19 mouse cellular contexts compared by ENCODE assay signal in the genomic region with DNA sequence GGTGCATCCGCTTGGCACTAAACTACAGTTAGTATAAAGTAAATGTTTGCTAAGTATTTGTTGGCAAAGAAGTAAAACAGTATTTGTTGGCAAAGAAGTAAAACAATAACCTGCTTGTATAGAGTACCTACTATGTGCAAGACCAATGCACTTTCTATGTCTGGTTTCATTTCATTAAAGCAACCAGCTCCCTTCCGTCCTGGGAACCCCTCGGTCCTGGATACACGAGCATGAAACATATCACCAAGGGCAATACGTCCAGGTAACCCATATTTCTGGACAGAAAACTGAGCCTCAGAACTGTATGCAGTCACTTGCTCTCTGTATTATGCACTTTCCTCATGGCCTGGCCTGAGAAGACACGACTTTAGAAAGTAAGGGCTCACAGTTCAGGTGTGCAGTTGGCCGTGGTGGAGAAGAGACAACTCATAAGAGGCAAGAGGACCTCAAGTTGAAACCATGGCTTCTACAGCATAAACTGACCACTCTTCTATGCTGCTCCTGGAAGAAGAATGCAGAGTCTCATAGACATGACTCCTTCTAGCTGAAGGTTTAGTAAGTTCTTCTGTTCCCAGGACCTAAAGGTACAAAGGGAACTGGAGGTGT. TPM values are rescaled to one million over a fixed set of nuclear protein-coding genes. Genes with fewer than 3 reads are reported as not detected.
DNase-seq lines count a peak whose midpoint lies in the region; ATAC-seq and TF ChIP-seq lines count a peak whose summit lies in the region.
"Had no signal": no experiment of that assay in that cellular context is flagged by ENCODE, and none has a peak within 500 bp of the region (broad histone marks: within the 10 kb centered on the region; RNA-seq: fewer than 3 reads in every experiment).

No protein-coding gene starts in this region.

- no peak for ATAC-seq in embryonic facial prominence, embryonic 13.5 days (ENCODE audit: insufficient number of reproducible peaks, insufficient read depth, low FRiP score, low TSS enrichment, low read depth)
- no peak for ATAC-seq in heart, embryonic 12.5 days (ENCODE audit: insufficient number of reproducible peaks, low FRiP score)
- no peak for ATAC-seq in liver, embryonic 15.5 days (ENCODE audit: insufficient read depth)
- no peak for ATAC-seq in liver, embryonic 11.5 days (replicated peaks; ENCODE audit: low FRiP score)

- peaks cover 8% of the 10 kb centered on the region; the same call in 1 of the 2 replicates for H3K4me1 ChIP-seq in embryonic facial prominence, embryonic 13.5 days
- peaks cover 20% of the 10 kb centered on the region for H3K4me1 ChIP-seq in embryonic facial prominence, embryonic 10.5 days
- H3K4me1 ChIP-seq in heart, embryonic 12.5 days (replicated peaks) = peaks cover 10% of the 10 kb centered on the region
- peaks cover 2% of the 10 kb centered on the region; the same call in 1 of the 2 replicates for H3K4me1 ChIP-seq in heart, adult 2 months (ENCODE audit: control insufficient read depth, insufficient read depth, low read length)
- peaks cover 39% of the 10 kb centered on the region for H3K4me1 ChIP-seq in liver, embryonic 15.5 days (replicated peaks)
- peaks cover 10% of the 10 kb centered on the region for H3K4me1 ChIP-seq in liver, embryonic 11.5 days (replicated peaks; ENCODE audit: control insufficient read depth, insufficient read depth, low read length)

- 63% methylated on average over 7 of the region's 7 CpGs for WGBS in embryonic facial prominence, embryonic 13.5 days
- WGBS in embryonic facial prominence, embryonic 10.5 days = 69% methylated on average over 7 of the region's 7 CpGs
- WGBS in heart, embryonic 12.5 days = 60% methylated on average over 7 of the region's 7 CpGs
- WGBS in heart, adult 2 months = 52% methylated on average over 7 of the region's 7 CpGs
- 45% methylated on average over 7 of the region's 7 CpGs for WGBS in liver, embryonic 15.5 days (ENCODE audit: insufficient replicate concordance)
- WGBS in liver, embryonic 11.5 days = 60% methylated on average over 7 of the region's 7 CpGs

- TF ChIP-seq EP300 in heart, adult 2 months (IDR thresholded peaks at IDR 0.05; ENCODE audit: insufficient read depth, low read depth, low read length) = no peak

- intact Hi-C loops in heart, adult 2 months (cut with DNase I) = loop anchor here (1.0 to 5.0 kb wide), 2 partner anchors 172 to 189 kb away; no protein-coding TSS in a partner anchor

- H3K27me3 ChIP-seq in embryonic facial prominence, embryonic 13.5 days = no peaks in the 10 kb centered on the region
- no peaks in the 10 kb centered on the region for H3K27me3 ChIP-seq in embryonic facial prominence, embryonic 10.5 days (replicated peaks; ENCODE audit: low read depth, poor library complexity, severe bottlenecking)
- no peaks in the 10 kb centered on the region for H3K27me3 ChIP-seq in heart, embryonic 12.5 days (replicated peaks)
- H3K27me3 ChIP-seq in heart, adult 2 months (ENCODE audit: control insufficient read depth, insufficient read depth, low read length) = no peaks in the 10 kb centered on the region
- peaks cover 4% of the 10 kb centered on the region; the same call in 1 of the 2 replicates for H3K27me3 ChIP-seq in liver, embryonic 15.5 days
- H3K27me3 ChIP-seq in liver, embryonic 11.5 days (replicated peaks; ENCODE audit: control insufficient read depth, insufficient read depth, low read length) = no peaks in the 10 kb centered on the region
- H3K27me3 ChIP-seq: forebrain, embryonic 13.5 days; heart, embryonic 13.5 days had no signal

- peaks cover 5% of the 10 kb centered on the region; the same call in 1 of the 2 replicates for H3K9me3 ChIP-seq in embryonic facial prominence, embryonic 13.5 days
- no peaks in the 10 kb centered on the region for H3K9me3 ChIP-seq in embryonic facial prominence, embryonic 10.5 days
- 0 out of 2 replicates have a peak, but pooled peaks cover 6% of the 10 kb centered on the region for H3K9me3 ChIP-seq in heart, embryonic 12.5 days (replicated peaks)
- H3K9me3 ChIP-seq in liver, embryonic 15.5 days (replicated peaks) = no peaks in the 10 kb centered on the region
- no peaks in the 10 kb centered on the region for H3K9me3 ChIP-seq in liver, embryonic 11.5 days (ENCODE audit: control insufficient read depth, low read length)
- H3K9me3 ChIP-seq: forebrain, embryonic 10.5 days; forebrain, embryonic 13.5 days; G1E had no signal

- H3K4me2 ChIP-seq in embryonic facial prominence, embryonic 13.5 days = peak overlapping the region; percentile 59; the same call in 1 of the 2 replicates
- H3K4me2 ChIP-seq in heart, embryonic 12.5 days = peak overlapping the region; percentile 80; the same call in 1 of the 2 replicates
- H3K4me2 ChIP-seq in liver, embryonic 15.5 days = 0 out of 2 replicates have a peak overlapping the region, but pooled peaks have one; percentile 67
- H3K4me2 ChIP-seq in liver, embryonic 11.5 days = no peak overlapping the region

- no peaks in the 10 kb centered on the region for H3K36me3 ChIP-seq in embryonic facial prominence, embryonic 13.5 days
- H3K36me3 ChIP-seq in embryonic facial prominence, embryonic 10.5 days (replicated peaks) = no peaks in the 10 kb centered on the region
- H3K36me3 ChIP-seq in heart, embryonic 12.5 days = no peaks in the 10 kb centered on the region
- H3K36me3 ChIP-seq in heart, adult 2 months (ENCODE audit: control insufficient read depth, insufficient read depth, low read length) = no peaks in the 10 kb centered on the region
- H3K36me3 ChIP-seq in liver, embryonic 15.5 days (replicated peaks) = no peaks in the 10 kb centered on the region
- no peaks in the 10 kb centered on the region for H3K36me3 ChIP-seq in liver, embryonic 11.5 days (ENCODE audit: control insufficient read depth, insufficient read depth, low read length)
- H3K36me3 ChIP-seq: forebrain, embryonic 10.5 days; G1E; heart, embryonic 13.5 days had no signal

- H3K4me3 ChIP-seq in embryonic facial prominence, embryonic 13.5 days = no peak overlapping the region
- no peak overlapping the region for H3K4me3 ChIP-seq in embryonic facial prominence, embryonic 10.5 days
- H3K4me3 ChIP-seq in heart, embryonic 12.5 days = no peak overlapping the region; the same call in 1 of the 2 replicates
- no peak overlapping the region for H3K4me3 ChIP-seq in heart, adult 2 months
- no peak overlapping the region for H3K4me3 ChIP-seq in liver, embryonic 15.5 days (replicated peaks)
- no peak overlapping the region; the same call in 1 of the 2 replicates for H3K4me3 ChIP-seq in liver, embryonic 11.5 days (ENCODE audit: low read depth, low read length)

- no peak for TF ChIP-seq CTCF in heart, adult 2 months (IDR thresholded peaks at IDR 0.05)

- H3K79me2 ChIP-seq in heart, adult 2 months (replicated peaks; ENCODE audit: control insufficient read depth, insufficient read depth, low read length) = no peaks in the 10 kb centered on the region

- no peak overlapping the region for H3K9ac ChIP-seq in embryonic facial prominence, embryonic 13.5 days
- H3K9ac ChIP-seq in heart, embryonic 12.5 days = no peak overlapping the region
- no peak overlapping the region for H3K9ac ChIP-seq in heart, adult 2 months (ENCODE audit: low read depth, low read length)
- H3K9ac ChIP-seq in liver, embryonic 15.5 days = no peak overlapping the region
- H3K9ac ChIP-seq in liver, embryonic 11.5 days (ENCODE audit: low read depth, low read length) = no peak overlapping the region
- H3K9ac ChIP-seq: forebrain, embryonic 13.5 days; hindbrain, embryonic 14.5 days had no signal

- no peak for DNase-seq in embryonic facial prominence, embryonic 10.5 days (ENCODE audit: low spot score)
- DNase-seq in heart, adult 2 months = no peak
- no peak for DNase-seq in liver, embryonic 11.5 days (ENCODE audit: low spot score)

- H3K27ac ChIP-seq in embryonic facial prominence, embryonic 13.5 days = no peak overlapping the region
- H3K27ac ChIP-seq in embryonic facial prominence, embryonic 10.5 days (replicated peaks) = no peak overlapping the region
- H3K27ac ChIP-seq in heart, embryonic 12.5 days (ENCODE audit: poor library complexity, severe bottlenecking) = no peak overlapping the region
- H3K27ac ChIP-seq in heart, adult 2 months = no peak overlapping the region
- H3K27ac ChIP-seq in liver, embryonic 15.5 days (replicated peaks) = no peak overlapping the region
- no peak overlapping the region for H3K27ac ChIP-seq in liver, embryonic 11.5 days (ENCODE audit: low read depth, low read length)
- H3K27ac ChIP-seq: forebrain, embryonic 10.5 days; forebrain, embryonic 13.5 days; heart, embryonic 13.5 days; hindbrain, embryonic 14.5 days; hindbrain, postnatal 0 days had no signal

- TF ChIP-seq POLR2A in heart, adult 2 months (IDR thresholded peaks at IDR 0.05; ENCODE audit: insufficient read depth, low read depth, low read length) = no peak

RNA-seq across cellular contexts. Expression of gene Slc15a1, which starts 53.5 kb away (rescaled TPM):
- 0.08 and 0.45 TPM in 2 replicates for polyA plus RNA-seq in embryonic facial prominence, embryonic 13.5 days (2015; fragmentation: Nextera tagmentation; extraction: Ambion mirVana)
- 0.05 TPM in 1 of 2 replicates, not detected in the other for polyA plus RNA-seq in embryonic facial prominence, embryonic 10.5 days (2016; fragmentation: Nextera tagmentation; extraction: Ambion mirVana)
- 0.13 TPM in 1 of 2 replicates, not detected in the other for polyA plus RNA-seq in heart, embryonic 12.5 days (2016; fragmentation: Nextera tagmentation; extraction: Ambion mirVana)
- total RNA-seq in heart, adult 2 months (2021) = not detected
- polyA plus RNA-seq in heart, adult 2 months (2012; rRNA removed) = not detected in 2 replicates
- polyA plus RNA-seq in liver, embryonic 15.5 days (2015; fragmentation: Nextera tagmentation; extraction: Ambion mirVana) = not detected in 2 replicates
- 0.10 TPM in 1 of 2 replicates, not detected in the other for polyA plus RNA-seq in liver, embryonic 11.5 days (2014; fragmentation: Nextera tagmentation; extraction: Ambion mirVana)
- total RNA-seq: common myeloid progenitor, adult 5-6 weeks; gastrocnemius, adult 18-20 months; gastrocnemius, postnatal 10 days; gastrocnemius, postnatal 36 days; heart, postnatal 14 days; hindbrain, postnatal 0 days had no signal
- polyA plus RNA-seq: cerebellum, adult 2 months; forebrain, embryonic 10.5 days; forebrain, embryonic 13.5 days; forebrain, embryonic 16.5 days; G1E; heart, embryonic 13.5 days; hindbrain, embryonic 14.5 days had no signal
